Mouse (Mus musculus) liver, embryonic 14.5 days (tissue): ENCODE measurements at regions not wholly inside any gene's neighbourhood (a gene's known extent, or its start where the extent isn't known, plus 50 kb on each side); places are given as distances from the start of the nearest gene placed in this dataset.
"Not testable (repeated sequence)": the region's sequence is repeated elsewhere in the genome, so short reads cannot be mapped to it uniquely, and the experiment has no call there.

Source experiments
- CTCF ChIP-seq: IDR thresholded peaks from 2 replicates; pipeline ENCODE4 v1.5.1; 2016; ENCODE audit warnings: antibody characterized with exemption, low read depth, control low read depth
- EP300 ChIP-seq: IDR thresholded peaks from 2 replicates; pipeline ENCODE4 v1.6.1; 2016; ENCODE audit warnings: antibody characterized with exemption, low read depth

- not testable (repeated sequence) for TF ChIP-seq CTCF, EP300
Observed at GRCm38 (mm10) chr13:50059054-50059453, 191.1 kb downstream of the Gm906 start.
